Mouse (Mus musculus) midbrain, embryonic 12.5 days (tissue): Measurements from ENCODE around the gene Cnot10. TPM values are rescaled to one million over a fixed set of nuclear protein-coding genes. Genes with fewer than 3 reads are reported as not detected.

Experiments used
- polyA plus RNA-seq: library from polyadenylated mRNA; unstranded; fragments of >200 nt; fragmentation: Nextera tagmentation; extraction: Ambion mirVana; gene quantifications from 2 replicates; pipeline ENCODE4 v1.2.1, GENCODE M21; 2016

Cnot10 gene
- polyA plus RNA-seq, 1 experiment from 2014 or later: 71.1 TPM

Other genes with a start within 250 kb of the Cnot10 start
- gene Crtap, start 249.5 kb downstream of the Cnot10 start, polyA plus RNA-seq: 40.0 and 48.3 TPM in 2 replicates
- gene Glb1, start 239.1 kb downstream of the Cnot10 start, polyA plus RNA-seq: 23.0 and 24.6 TPM in 2 replicates
- 8.7 TPM in 2 replicates for gene Tmppe, start 239.1 kb downstream of the Cnot10 start, polyA plus RNA-seq
- gene Ccr4, start 135.3 kb downstream of the Cnot10 start, polyA plus RNA-seq: not detected in 2 replicates
- gene C130032M10Rik, start 124.5 kb downstream of the Cnot10 start, polyA plus RNA-seq: 0.43 and 0.45 TPM in 2 replicates
- 0.61 and 0.80 TPM in 2 replicates for gene Trim71, start 75.8 kb downstream of the Cnot10 start, polyA plus RNA-seq
- gene Dync1li1, start 48.6 kb upstream of the Cnot10 start, polyA plus RNA-seq: 127 and 133 TPM in 2 replicates
- gene Cmtm6, start 90.9 kb upstream of the Cnot10 start, polyA plus RNA-seq: 21.8 and 23.8 TPM in 2 replicates
- gene Cmtm7, start 141.7 kb upstream of the Cnot10 start, polyA plus RNA-seq: 47.3 and 49.4 TPM in 2 replicates
- gene Cmtm8, start 204.0 kb upstream of the Cnot10 start, polyA plus RNA-seq: 13.2 and 14.9 TPM in 2 replicates